Mouse (Mus musculus): ENCODE results near the gene Ddr1.
"Not testable (repeated sequence)": the region's sequence is repeated elsewhere in the genome, so short reads cannot be mapped to it uniquely, and the experiment has no call there.

Gene Ddr1

DNA sequence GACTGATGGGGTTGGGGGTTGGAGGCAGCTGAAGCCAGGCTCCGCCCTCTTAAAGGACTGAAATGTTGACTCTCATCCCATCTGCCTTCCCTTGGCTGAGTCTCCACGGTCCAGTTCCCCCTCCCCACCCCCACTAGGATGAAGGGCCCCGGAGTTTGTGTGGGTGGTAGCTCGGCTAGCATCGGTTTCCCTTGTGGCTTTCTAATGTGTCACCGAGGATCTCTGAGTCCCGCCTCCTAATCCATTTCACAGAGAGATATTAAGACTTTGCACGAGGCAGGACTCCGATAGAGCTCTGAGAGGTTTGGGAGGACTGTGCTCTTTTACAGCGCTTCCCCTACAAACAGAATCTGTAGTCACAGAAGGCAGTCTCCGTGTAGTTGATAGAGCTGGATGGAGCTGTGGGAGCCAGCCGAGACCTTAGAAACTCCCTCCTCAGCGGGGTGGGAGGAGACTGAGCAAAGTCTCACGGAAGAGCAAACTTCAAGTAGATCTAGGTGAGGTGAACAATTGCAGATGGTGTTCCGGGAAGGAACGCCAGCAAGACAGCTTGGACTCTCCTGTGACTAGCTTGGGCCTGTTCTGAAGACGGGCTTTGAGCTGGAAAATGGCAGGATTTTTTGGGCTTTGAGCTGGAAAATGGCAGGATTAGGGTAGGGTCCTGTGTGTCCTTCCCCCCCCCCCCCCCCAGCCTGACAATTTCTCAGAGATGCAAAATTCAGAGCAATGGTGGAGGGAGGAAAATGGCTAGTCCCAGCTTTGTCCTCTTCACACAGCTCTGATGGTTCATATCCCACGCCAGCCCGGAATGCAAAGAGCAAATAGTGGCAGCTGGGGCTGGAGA, at the start of gene Ddr1:
TSS of gene Ddr1 (minus strand) at position 1 of the 844 bp plus-strand sequence.
- peak; percentile 76 for DNase-seq

DNA sequence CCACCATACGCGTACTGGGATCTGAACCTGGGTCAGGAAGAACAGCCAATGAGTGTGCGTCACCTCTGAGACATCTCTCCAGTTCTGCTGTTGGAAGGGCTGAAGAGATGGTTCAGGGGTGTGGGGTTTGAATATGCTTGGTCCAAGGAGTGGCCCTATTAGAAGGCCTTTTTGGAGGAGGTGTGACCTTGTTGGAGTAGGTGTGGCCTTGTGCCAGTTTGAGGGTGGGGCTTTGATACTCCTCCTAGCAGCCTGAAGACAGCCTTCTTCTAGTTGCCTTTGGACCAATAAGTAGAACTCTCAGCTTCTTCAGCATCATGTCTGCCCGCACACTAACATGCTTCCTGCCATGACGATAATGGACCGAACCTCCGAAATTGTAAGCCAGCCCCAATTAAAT, 49.2 kb upstream of the Ddr1 start:
- no peak for DNase-seq

DNA sequence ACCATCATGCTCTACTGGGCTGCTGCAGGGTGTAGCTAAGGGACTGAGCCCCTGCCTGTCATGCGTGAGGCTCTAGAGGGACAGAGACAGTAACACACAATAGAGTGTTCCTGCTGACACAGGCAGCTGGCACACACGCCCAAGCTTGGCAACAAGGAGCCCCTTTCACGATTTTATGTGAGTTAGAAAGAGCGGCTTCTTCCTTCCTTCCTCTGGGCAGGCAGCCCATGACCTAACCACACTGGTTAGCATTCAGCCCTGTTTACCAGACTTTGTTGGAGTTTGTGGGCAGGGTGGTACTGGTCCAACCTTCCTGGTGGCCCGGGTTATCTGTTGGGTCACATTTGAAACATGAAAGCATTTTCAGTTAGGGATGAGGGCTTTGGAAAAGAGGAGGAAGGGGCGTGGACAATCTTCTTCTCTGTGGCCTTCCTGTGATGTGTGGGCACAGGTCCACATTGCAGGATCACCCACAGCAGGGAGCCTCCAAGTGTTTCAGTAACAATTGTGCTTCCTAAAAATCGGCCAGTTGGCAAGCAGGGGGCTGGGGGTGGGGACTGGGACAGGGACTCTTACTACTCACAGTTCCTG, 47.9 kb upstream of the Ddr1 start:
- DNase-seq, result peak; percentile 58

DNA sequence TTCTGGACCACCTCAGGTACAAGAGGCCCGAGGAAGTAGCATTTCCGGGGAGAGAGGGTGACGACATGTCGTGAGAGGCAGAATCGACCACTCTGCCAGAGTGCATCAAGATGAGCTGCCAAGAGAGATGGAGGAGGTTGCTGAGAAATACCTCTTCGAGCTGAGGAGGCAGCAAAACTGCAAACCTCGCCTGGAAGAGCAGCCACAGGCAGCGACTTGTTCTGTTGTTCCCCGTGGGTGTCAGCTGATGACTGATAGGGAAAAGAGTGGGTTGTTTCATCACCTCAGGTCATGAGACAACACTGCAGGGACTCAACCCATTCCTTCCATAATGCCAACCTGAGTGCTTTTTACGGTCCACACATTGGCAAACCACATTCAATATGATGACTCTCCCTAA, 45.3 kb upstream of the Ddr1 start:
- no peak for DNase-seq

DNA sequence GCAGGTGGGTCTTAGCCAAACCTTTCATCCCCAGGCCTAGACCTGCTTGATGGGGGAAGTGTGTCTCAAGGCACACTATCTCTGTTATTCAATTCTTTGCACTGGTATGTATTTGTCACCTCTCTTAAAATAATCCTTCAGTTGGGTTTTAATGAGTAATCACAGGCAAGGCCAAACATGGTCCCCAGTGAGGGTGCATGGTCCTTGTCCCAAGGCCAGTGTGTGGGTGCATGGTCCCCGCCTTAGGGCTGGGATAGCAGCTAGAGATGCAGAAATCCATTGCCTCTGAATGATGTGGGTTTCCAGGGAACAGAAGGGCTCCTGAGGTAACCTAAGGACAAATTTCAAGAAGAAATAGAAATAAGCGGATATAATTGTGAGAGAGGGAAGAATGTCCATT, 39.9 kb upstream of the Ddr1 start:
- no peak for DNase-seq

DNA sequence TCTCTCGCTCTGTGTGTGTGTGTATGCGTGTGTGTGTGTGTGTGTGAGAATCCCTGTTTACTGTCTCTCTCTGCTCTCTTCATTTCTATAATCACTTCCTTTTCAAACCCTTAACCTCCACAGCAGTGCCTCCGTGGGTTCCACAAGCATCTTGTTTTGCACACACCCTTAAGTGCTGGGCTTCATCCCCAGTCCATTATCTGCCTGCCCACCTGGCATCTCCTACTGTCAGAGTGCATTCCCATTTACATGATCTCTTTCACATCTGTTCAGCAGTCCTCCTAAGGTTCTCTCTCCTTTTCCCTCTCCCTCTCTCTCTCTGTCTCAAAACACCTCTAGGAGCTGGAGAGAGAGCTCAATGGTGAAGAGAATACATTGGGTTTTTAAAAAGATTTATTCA, 38.5 kb upstream of the Ddr1 start:
- no peak for DNase-seq

DNA sequence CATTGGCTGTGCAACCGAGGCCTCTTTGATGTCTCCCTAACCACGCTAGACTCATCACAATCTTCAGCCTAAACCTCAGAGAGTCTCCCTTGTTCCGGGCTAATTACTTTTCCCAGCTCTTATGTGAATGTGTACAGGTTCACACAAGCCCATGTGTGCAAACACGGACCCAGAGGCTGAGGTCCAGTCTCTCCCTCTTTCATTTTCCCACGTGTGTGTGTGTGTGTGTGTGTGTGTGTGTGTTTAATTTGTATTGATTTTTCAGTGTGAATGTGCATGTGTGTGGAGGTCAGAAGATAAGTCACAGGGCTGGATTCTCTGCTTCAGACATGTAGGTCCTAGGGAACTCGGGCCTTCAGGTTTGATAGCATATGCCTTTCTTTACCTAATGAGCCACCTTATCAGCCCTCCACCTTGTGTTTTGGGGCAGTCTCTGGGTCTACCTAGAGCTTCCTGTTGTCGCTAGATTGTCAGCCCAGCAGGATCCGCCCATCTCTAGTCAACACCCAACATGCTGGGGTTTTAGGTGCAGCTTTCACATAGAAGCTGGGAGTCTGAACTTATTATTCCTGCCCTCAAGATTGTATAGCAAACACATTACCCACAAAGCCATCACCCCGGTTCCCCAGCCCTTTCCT, 37.3 kb upstream of the Ddr1 start:
- no peak for DNase-seq

DNA sequence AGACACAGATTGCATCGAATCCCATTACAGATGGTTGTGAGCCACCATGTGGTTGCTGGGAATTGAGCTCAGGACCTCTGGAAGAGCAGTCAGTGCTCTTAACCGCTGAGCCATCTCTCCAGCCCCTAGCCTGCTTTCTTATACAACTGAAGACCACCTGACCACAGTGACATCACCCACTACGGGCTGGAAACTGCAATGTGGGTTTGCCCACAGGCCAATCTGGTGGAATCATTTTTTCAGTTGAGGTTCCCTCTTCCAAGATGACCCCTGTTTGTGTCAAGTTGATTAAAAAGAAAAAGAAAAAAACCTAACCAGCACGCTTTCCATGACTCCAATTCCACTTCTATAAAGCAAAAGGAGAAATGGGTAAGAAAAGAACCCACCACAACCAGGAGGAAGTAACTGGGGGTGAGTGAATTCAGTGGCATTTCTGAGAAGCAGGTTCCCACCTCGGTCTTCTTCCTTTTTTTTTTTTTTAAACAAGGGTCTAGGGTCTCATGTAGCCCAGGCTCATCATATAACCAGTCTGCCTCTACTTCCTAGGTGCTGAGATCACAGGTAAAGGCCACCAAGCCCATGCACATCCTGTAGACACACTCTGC, 36.0 kb upstream of the Ddr1 start:
- no peak for DNase-seq

DNA sequence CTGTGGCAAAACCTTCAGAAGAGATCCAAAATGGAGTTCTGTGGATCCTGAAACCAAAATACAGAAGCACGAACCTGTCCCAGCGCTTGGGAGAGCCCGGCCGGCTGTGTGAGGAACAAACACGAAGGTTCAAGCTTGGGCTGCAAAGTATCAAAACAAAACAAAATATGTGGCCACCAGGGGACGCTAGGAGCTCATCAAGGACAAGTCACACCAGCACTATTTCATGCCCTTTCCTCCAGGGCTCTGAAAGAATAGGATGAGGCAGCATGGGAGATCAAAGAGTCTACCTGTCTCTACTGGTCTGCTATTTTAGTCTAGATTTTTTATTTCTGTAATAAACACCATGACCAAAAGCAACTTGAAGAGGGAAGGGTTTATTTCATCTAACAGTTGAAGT, 35.3 kb upstream of the Ddr1 start:
- DNase-seq, result peak; percentile 96

DNA sequence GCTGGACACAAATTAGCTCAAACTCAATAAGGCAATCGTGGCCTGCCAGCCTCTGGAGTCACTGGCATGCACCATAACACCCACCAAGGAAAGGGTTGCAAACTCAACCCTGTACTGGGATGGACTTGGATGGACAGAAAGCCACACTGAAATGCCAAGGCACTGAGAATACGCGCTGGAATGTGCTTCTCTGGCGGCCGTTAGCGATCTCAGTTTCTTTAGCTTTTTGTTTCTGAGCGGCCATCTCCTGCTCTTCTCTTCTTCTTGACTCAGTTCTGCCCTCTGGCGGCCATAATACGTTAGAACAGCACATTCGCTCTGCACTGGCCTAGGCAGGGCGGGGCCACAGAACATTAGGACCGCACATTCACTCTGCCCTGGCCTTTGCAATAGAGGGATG, 33.3 kb upstream of the Ddr1 start:
- peak; percentile 90 for DNase-seq

DNA sequence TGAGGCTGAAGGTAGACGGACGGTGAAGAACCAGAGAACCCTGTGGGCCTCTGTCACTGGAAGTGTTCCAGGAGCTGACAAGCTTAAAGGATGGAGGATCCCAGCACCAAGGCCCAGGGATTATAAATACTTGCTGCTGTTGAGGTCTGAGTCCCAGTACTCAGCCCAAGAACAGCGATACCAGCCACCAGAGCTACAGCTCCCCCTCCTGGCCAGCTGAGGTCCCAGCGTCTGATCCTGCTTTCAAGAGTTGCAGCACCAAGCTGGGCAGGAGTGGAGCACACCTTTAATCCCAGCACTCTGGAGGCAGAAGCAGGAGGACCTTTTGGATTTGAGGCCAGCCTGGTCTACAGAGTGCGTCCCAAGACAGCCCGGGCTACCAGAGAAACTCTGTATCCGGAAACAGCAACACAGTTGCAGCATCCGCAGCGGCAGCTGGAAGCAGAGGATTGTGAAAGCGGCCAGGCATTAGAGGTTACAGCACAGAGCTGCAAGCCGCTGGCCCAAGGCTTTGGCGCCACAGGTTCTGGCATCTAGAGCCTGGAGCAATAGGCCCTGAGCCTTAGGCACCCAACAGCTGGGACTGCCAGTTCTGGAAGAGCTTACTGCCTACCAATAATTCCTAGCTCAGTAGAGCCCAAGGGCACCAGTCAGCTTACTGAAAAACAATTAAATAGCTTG, 32.0 kb upstream of the Ddr1 start:
- DNase-seq, result peak; percentile 84

DNA sequence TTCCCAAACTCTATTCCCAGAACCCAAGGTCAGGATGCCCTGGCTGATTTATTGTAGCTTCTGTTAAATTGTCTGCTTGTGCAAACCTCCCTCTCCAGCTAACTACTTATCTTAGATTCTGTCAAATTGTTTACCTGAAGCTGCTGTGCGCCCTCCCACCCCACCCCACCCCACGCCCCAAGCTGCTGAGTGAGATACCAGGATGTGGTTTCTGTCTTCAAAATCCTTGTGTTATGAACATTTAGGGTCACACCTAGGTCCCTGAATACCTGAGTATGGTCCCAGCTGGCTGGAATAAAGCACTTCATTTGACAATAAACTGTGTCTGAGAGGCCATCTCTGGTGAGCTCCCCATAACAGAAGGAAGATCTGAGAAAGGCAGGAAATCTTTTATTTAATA, 30.1 kb upstream of the Ddr1 start:
- no peak for DNase-seq

DNA sequence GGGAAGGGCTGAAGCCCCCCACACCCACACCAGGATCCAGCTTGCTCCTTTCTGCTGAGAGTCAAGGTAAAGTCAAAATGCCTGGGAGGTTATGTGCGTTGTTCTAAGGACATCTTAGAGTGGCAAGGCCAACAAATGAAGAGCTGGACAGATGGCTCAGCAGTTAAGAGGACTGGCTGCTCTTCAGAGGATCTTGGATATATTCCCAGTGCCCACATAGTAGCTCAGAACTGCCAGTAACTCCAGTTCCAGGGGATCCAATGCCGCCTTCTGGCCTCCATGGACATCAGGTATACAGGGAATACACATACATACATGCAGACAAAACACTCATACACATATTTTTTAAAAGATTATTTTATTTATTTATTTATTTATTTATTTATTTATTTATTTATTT, 29.0 kb upstream of the Ddr1 start:
- no peak for DNase-seq

DNA sequence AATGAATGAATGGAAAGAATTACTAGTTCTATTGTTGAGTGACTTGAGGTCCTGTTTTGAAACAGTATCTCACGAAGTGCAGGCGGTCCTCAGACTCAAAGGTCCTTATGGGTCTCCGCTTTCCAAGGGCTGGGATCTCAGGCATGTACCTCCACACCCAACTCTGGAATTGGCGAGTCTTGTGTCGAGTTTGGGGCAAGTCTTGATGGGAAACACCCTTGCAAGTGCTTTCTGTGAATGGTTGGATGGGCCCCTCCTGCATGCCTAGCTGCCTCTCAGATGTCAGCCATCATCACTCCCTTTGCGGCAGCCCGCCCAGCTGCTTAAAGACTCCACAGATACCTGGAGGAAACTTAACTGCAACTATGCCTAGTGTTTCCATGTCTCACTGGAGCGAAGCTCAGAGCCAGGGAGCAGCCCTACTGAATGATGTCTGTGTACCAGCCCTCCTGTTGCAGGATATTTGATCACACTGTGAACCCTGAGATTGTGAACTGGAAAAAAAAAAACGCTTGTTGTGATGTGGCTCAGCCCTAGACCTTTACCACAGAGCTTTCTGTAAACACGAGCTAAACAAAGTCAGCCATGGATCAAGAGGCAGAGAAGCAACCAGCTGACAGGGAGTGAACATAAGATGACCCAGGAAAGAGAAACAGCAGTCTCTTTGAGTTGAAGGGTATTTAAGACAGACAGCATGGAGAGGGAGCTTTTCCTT, 27.2 kb upstream of the Ddr1 start:
- no peak for DNase-seq

DNA sequence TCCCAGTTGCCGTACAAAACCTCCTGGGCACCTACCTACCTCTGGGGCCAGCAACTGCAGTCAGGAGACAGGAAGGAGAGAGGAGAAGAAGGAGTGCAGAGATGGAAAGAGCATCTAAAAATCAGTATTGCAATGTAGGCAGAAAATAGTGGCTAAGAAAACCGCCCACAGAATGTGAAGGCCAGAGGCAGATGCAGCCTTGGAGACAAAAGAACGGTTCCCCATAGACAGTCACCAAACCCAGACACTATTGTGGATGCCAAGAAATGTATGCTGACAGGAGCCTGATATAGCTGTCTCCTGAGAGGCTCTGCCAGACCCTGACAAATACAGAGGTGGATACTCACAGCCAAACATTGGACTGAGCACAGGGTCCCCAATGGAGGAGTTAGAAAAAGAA, 25.7 kb upstream of the Ddr1 start:
- not testable (repeated sequence) for DNase-seq

DNA sequence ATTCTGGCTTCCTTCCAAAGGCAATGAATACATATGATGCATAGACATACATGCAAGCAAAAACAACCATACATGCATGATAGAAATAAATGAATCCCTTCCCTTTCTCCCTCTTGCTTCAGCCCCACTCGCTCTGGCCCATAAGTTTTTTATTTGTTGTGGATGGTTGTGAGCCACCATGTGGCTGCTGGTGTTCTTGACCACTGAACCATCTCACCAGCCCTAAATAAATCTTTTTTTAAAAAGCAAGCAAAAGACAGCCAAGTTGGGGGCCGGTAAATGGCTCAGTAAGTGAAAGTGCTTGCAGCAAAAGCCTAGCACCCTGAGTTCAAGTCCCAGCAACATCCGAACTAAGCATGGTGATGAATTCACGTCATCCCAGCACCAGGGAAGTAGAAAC, 24.4 kb upstream of the Ddr1 start:
- DNase-seq, result no peak

DNA sequence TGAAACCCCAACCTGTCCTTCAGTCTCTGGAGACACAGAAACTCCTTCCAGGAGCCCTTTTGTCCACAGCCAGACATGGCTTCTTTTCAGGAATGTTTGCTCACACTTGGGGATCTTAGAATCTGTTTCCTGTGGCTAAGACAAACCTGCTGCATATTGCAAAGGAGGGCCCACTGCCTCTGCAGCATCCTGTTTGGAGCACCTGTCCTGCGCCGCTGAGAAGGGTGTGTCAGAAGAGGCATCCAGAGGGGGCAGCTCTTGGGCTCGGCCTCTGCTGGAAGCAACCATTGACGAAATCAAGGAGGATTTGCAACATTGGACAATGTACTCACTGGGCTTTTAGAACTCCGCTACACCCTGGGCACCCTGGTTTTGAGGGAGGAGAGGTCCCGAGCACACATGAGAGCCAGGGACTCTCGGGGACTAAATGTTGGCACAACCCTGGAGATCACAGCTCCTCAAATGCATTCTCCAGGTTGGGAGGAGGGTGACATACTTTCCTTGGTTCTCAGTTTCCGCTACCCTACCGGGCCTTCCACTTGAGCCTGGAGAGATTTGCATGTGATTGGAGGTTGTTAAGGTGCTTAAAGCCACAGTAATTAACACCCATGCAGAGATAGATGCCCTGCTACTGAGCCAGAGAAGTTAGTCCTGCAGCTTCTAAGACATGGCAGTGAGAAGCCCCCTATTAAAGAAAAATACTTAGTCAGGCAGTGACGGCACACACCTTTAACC, 23.2 kb upstream of the Ddr1 start:
- DNase-seq, result no peak

DNA sequence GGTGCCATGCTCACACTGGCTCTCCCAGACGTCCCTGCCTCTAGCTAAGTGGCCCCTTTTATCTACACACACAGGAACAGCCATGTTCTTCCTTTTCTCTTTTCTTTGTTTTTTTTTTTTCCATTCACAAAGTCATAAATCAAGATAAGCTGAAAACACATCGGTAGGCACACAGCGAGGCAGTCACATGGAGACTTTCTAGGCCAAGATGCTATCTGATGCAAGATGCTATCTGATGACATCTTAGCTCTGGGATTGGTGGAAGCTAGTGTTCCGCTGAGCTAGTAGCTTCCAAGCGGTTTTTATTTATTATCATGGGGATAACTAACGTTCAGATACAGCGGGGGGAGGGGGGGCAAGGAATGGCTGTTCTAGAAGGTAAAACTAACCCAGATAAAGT, 22.6 kb upstream of the Ddr1 start:
- no peak for DNase-seq

DNA sequence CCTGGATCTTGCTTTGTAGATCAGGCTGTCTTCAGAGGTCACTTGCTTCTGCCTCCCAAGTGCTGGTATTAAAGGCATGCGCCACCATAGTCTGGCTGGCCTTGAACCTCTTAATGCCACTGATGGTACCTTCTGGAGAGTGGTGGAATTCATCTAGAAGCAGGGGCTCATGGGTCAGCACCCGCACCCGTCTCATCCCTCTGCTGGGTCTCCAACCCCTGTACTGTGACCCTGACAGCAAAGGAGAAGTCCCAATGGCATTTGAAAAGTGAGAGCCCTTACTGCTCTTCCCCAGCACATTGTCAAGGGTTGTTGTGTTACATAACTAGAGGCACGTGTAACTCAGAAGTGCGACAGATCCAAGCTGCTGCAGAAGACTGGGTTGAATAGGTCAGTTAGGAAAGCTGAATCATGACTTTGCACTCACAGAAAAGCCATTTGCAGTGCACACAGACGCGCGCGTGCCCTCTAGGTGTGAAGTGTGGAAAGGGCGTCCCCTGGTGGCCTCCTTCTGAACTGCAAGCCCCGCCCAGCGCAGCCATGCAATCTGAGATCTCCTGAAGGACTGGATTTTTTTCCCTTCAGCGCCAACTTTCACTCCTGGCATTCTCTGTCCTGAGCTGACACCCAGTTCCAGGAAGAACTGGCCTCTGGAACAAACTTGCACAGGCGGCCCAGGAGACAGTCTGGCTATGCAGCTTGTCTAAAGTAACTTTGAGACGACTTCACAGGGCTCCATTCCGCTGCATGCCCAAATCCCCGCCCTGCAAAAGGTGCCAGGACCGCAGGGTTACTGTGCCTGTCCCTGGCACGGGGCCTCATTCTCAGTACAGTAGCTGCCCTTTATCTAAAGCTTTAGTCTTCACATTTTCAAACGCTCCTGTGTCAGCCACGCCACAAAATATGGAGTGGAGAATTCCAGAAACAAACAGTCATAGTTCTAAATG, 21.1 kb upstream of the Ddr1 start:
- DNase-seq, result peak; percentile 95

DNA sequence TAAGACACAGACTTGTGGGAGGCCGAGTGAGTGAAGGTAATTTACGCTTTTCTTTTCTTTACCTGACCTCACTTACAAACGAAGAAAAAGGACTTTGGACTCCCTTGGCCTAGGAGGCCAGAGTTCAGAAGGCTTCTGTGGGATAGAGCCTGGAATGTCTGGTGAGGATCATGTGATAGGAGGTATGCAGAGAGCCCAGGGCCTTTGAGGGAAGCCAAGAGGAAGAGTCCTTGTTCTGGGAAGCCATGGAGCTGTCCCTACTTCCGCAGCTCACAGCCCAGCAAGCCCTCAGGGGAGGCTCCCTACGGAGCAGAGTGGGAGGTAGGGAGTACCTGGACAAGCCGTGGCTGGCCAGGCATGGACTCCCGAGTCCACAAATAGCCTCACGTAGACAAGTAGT, 17.3 kb upstream of the Ddr1 start:
- DNase-seq, result peak; percentile 54

DNA sequence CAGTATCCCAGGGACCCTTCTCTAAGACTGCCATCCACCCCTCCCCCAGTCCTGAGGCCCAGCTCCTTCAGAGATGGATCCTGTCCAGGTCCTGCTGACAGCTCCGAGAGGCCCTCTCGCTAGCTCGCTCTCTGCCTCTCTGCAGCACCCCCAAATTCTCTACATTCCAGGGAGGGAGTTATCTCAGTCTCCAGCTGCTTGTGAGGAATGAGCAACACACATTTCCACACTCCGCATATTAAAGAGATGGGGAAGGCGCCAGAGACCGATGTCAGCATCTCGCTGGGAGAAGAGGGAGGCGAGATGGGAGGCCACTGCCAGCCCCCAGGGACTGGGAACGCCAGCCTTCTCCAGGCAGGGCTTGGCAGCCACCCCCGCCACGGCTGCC, 15.9 kb upstream of the Ddr1 start:
- peak; percentile 71 for DNase-seq

Data from kidney, postnatal 10 days (tissue).